Mouse (Mus musculus) R1 (cell line): ENCODE measurements around the gene Trmt2a.

Experiments
- DNase-seq: peaks from one replicate; pipeline ENCODE4 v3.0.0-alpha.2; 2018; ENCODE audit warnings: low read depth, low spot score

Trmt2a gene

GRCm38 (mm10) chr16:18231451-18231850 lies 17.0 kb upstream of the Trmt2a start:
- DNase-seq: no peak

- no peak for DNase-seq
Observed at GRCm38 (mm10) chr16:18233451-18233850, 15.0 kb upstream of the Trmt2a start.

GRCm38 (mm10) chr16:18233919-18234670 lies 14.4 kb upstream of the Trmt2a start:
- DNase-seq: no peak

- DNase-seq: peak; percentile 59
Observed at GRCm38 (mm10) chr16:18234671-18235388, 13.6 kb upstream of the Trmt2a start, which contains the start of gene Zdhhc8. TSS of gene Zdhhc8 (minus strand) at chr16:18235136.

- DNase-seq: peak; percentile 60
Observed at GRCm38 (mm10) chr16:18235389-18236065, 13.0 kb upstream of the Trmt2a start.

DNA sequence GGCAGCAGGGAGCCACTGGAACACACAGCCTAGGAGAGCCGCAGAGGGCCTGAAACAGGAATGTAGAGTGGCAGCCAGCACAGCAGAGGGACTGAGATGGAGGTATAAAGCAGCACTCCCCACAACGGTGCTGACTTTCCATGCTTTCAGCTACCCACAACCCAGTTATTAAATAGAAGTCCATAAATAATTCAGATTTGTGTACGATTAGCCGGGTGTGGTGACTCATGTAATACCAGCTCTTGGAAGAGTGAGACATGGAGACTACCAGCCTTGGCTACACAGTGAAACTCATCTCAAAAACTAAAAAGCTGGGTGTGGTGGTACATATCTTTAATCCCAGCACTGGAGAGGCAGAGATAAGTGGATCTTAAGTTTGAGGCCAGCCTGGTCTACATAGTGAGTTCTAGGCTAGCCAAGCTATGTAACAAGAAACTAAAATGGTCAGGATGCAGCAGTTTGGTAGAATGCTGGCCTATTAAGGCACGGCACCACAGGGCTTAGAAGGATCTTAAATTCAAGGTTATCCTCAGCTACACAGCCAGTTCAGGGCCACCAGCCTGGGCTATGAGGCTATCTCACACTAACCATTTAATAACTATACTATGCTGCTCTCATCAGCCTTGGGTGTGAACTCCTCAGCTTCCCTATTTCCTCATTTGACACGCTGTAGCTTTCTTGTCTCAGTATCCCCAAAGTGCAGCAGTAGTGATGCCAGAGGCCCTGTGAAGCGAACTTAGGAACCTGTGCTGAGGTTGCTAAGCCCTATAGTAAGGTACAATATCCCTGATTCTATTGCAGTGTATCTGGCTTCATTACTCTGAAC lies 11.6 kb upstream of the Trmt2a start:
- no peak for DNase-seq

- no peak for DNase-seq
Observed at GRCm38 (mm10) chr16:18241581-18241980, 6.9 kb upstream of the Trmt2a start.

DNA sequence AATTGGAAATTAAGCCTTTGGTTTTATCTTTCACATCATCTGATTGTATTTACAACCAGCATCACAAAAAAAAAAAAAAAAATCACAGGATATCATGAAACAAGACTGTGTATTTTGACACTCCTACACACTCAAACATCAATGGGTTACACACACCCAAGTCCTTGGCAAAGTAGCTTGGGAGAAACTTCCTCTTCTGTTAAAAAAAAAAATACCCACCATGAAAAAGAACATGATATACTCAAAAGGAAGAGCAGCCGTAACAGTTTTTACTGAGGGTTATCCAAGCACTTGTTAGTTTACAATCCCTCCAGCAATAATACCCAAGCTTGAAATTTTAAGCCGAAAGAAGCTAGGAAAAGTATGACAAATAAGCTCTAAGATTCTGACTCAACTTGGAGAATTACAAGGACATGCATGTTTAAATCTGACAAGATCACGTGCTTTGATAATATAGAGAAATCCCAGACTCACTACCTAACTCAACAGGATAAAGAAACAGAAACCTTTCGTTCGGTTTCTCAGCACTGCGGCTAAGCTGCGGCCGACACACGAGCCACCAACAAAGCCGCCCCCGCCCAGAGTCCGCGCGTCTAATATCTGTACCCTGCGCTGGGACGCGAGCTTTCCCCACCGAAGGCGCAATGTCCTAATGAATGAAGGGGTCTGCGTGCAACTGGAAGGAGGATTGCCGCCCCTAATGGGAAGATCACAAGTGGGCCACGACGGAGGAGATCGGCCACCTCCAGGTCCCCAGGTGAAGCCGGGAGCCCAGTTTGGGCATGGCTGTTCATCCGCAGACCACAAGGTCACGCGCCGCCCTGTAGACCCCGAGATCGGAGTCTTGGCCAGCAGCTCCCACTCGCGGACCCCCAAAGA lies 719 bp upstream of the Trmt2a start:
- peak; percentile 56 for DNase-seq

- DNase-seq: peak; percentile 35
Observed at GRCm38 (mm10) chr16:18249364-18249967, 987 bp downstream of the Trmt2a start.

GRCm38 (mm10) chr16:18250231-18250630 lies 1.8 kb downstream of the Trmt2a start:
- no peak for DNase-seq

DNA sequence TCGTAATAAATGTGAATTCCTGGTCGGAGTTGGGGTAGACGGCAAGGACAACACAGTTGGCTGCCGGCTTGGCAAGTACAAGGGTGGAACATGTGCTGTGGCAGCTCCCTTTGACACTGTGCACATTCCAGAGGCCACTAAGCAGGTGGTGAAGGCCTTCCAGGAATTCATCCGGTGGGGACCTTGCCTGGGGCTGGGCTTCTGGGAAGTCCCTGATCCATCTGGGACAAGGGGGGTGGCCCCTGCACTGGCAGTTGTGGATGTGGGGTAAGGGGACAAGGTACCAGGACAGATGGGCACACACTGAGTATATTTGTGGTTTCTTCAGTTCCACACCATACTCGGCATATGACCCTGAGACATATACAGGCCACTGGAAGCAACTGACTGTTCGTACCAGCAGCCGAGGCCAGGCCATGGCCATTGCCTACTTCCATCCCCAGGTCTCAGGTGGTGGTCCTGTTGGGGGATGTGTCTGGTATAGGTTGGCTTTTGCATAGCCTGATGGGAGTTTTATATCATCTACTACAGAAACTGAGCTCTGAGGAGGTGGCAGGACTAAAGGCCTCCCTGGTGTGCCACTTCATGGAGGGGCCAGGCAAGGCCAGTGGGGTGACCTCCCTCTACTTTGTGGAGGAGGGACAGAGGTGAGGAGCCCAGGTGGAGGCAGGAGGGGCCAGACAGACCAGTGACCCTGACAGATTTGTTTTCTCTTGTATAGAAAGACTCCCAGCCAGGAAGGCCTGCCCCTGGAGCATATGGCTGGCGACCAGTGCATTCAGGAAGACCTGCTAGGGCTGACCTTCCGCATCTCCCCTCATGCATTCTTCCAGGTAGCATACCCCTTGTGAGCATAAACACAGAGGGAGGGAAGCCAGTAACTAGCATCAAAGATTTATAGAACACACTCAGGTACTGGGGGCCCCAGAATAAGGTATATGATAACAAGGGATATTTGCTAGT lies 2.6 kb downstream of the Trmt2a start:
- no peak for DNase-seq

DNA sequence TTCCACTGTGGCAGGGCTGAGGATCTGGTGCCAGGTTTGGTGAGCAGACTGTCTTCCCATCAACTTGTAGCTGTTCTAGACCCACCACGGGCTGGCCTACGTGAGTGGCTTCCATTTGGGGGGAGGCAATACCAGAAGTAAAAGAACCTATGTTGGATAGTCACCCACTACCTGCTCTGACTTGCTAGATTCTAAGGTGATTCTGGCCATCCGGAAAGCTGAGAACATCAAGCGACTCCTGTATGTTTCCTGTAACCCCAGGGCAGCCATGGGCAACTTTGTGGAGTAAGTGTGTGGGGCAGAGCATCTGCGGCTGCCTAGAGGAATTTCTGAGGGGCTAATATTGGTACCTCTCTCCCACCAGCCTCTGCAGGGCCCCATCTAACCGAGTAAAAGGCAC lies 4.3 kb downstream of the Trmt2a start:
- no peak for DNase-seq

- no peak for DNase-seq
Observed at GRCm38 (mm10) chr16:18253866-18254265, 5.4 kb downstream of the Trmt2a start.

DNA sequence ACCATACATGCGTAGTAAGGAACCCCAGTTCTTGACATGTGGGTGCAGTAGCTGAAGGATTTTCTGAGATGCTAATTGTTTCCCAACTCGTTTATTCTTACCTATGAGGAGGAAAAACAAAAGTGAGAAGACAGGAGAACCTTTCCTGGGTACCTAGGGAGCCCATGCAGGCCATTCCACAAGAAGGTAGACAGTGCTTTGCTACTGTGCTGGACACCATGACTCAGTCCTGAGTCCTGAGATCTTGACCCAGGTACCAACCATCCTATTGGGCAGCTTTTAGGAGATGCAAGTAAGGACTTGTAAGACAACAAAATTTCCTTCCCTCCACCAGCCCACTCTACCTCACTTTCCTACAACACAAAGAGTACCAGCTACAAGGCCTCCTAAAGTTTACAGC lies 9.7 kb downstream of the Trmt2a start, which contains the start of gene Gm49776:
Gene Gm49776 (minus strand): TSS at position 101 of the 400 bp plus-strand sequence.
- no peak for DNase-seq

DNA sequence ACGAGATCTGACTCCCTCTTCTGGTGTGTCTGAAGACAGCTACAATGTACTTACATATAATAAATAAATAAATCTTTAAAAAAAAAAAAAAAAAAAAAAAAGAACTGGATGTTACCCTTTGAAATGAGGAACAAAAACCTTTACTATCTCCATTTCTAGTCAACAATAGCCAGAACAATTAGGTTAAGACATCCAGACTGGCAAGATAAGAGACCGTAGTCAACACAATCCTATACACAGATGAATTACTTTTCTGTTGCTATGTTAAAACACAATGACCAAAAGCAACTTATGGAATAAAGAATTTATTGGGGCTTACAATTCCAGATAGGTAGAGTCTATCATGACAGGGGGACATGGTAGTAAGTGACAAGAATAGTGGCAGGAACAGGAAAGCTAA lies 16.5 kb downstream of the Trmt2a start:
- DNase-seq: no peak

GRCm38 (mm10) chr16:18268182-18268581 lies 19.7 kb downstream of the Trmt2a start:
- DNase-seq: peak; percentile 68

DNA sequence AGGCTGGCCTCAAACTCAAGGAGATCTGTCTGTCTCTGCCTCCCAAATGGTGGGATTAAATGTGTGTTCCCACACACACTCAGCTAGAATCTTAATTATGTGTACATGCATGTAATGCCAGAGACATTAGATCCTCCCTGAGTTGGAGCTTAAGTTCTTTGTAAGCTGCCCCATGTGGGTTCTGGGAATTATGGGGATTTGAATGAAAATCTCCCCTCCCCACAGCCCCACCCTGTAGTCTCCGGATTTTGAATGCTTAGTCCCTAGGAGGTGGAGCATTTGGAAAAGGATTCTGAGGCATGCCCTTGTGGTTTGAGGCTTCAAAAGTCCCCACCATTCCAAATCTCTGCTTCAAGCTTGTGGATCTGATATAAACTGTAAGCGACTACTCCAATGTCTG lies 26.7 kb downstream of the Trmt2a start:
- DNase-seq: peak; percentile 88

- peak; percentile 28 for DNase-seq
Observed at GRCm38 (mm10) chr16:18288166-18288565, 39.7 kb downstream of the Trmt2a start.

- peak; percentile 71 for DNase-seq
Observed at GRCm38 (mm10) chr16:18288581-18289061, 40.1 kb downstream of the Trmt2a start.
